Mouse (Mus musculus) E14TG2a.4 (cell line): ENCODE results near the gene Yipf1.

Experiments
- CTCF ChIP-seq: conservative IDR thresholded peaks from 2 replicates; pipeline ENCODE4 v1.5.1; 2014; ENCODE audit warnings: low read length
- NANOG ChIP-seq: IDR thresholded peaks from 2 replicates; pipeline ENCODE4 v1.6.1; 2014; ENCODE audit warnings: borderline replicate concordance, low read length, mixed read lengths

DNA sequence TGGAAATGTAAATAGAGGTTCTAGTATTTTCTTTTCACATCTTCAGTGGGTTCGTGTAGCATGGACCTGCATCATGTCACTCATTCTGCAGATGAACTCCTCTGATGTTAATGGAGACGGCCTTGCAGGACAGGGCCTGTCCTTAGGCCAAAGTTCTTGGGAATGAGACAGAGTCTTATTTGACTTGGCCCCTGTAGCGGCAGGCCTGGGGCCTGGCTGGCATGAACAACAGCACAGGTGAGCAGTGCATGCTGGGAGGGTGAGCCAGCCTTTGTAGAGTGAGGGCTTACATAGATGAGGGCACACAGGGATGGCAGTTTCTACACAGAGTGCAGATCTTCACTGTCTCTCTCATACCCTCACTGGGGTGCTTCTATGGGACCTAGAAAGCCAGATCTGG is 39.4 kb downstream of the Yipf1 start:
- no peak for TF ChIP-seq CTCF
- no peak for TF ChIP-seq NANOG
